Mouse (Mus musculus) activated CD4-positive, CD25-positive, alpha-beta regulatory T cell, adult 9 weeks (primary cell): Measurements from ENCODE around the gene Sox5. TPM values are rescaled to one million over a fixed set of nuclear protein-coding genes. Genes with fewer than 3 reads are reported as not detected.

ENCODE experiments used
- polyA plus RNA-seq: library from polyadenylated mRNA; unstranded; fragments of 100-300 nt; shearing (Covaris generic); gene quantifications from one replicate; pipeline ENCODE4 v1.2.1, GENCODE M21; 2017

Gene Sox5
- 0.21 TPM for polyA plus RNA-seq

GRCm38 (mm10) chr6:144781431-144782030 is at the start of gene Sox5:
Sox5 (minus strand) TSS chr6:144781977.

